Mouse (Mus musculus): ENCODE measurements around the gene Srm.

GRCm38 (mm10) chr4:148641121-148641520 lies 49.8 kb downstream of the Srm start:
- TF ChIP-seq POLR2A (IDR thresholded peaks at IDR 0.05; ENCODE audit: low read depth, low read length) (no peak), CTCF (IDR thresholded peaks at IDR 0.05; ENCODE audit: extremely low read depth, insufficient read length, insufficient replicate concordance, low read depth, low read length) (no peak)

Data from small intestine, adult 2 months (tissue).